Mouse (Mus musculus): ENCODE measurements around the gene Krt77. TPM values are rescaled to one million over a fixed set of nuclear protein-coding genes. Genes with fewer than 3 reads are reported as not detected.

Krt77 gene
- polyA plus RNA-seq, 1 experiment from 2014 or later, result not detected

GRCm38 (mm10) chr15:101833131-101833530, 36.4 kb downstream of the Krt77 start:
- no peak for ATAC-seq (ENCODE audit: insufficient read depth)
- WGBS (ENCODE audit: insufficient replicate concordance), result 31% methylated on average over 6 of the region's 6 CpGs
- H3K36me3 ChIP-seq (replicated peaks), result no peaks in the 10 kb centered on the region
- peaks cover 4% of the 10 kb centered on the region; the same call in 1 of the 2 replicates for H3K27me3 ChIP-seq
- no peak overlapping the region for H3K4me3 ChIP-seq (replicated peaks)
- H3K9ac ChIP-seq, result no peak overlapping the region
- no peak overlapping the region for H3K27ac ChIP-seq (replicated peaks)
- H3K4me1 ChIP-seq (replicated peaks), result no peaks in the 10 kb centered on the region
- H3K9me3 ChIP-seq (replicated peaks), result no peaks in the 10 kb centered on the region
- H3K4me2 ChIP-seq, result no peak overlapping the region

GRCm38 (mm10) chr15:101829441-101829840, 40.1 kb downstream of the Krt77 start:
- Histone ChIP-seq H3K27ac (replicated peaks) (no peak overlapping the region), H3K36me3 (replicated peaks) (no peaks in the 10 kb centered on the region), H3K4me1 (replicated peaks) (no peaks in the 10 kb centered on the region), H3K9ac (no peak overlapping the region), H3K4me2 (no peak overlapping the region), H3K4me3 (replicated peaks) (no peak overlapping the region), H3K9me3 (replicated peaks) (no peaks in the 10 kb centered on the region), H3K27me3 (no peaks in the 10 kb centered on the region)
- 52% methylated on average over 5 of the region's 5 CpGs for WGBS (ENCODE audit: insufficient replicate concordance)
- ATAC-seq (ENCODE audit: insufficient read depth), result no peak

DNA sequence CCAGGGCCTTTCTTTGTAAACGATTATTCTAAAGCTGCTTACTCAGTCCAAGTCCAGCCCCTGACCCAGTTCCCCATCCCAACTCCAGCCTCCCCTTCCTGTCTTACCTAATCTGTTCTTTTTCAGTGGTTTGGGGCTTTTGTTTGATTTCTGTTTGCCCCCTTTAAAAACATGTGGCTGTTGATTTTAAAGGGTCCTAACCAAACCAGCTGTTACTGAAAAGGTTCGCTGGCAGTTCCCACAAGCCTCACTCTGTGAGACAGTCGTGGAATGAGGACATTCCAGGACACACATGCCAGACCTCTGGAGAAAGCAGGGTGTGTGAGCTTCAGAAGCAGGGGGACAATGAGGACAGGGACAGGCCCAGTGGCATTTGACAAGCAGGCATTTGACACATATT, 47.7 kb downstream of the Krt77 start:
- Histone ChIP-seq H3K27ac (replicated peaks) (no peak overlapping the region), H3K9ac (no peak overlapping the region), H3K36me3 (replicated peaks) (no peaks in the 10 kb centered on the region), H3K4me3 (replicated peaks) (no peak overlapping the region), H3K9me3 (replicated peaks) (no peaks in the 10 kb centered on the region), H3K27me3 (peaks cover 8% of the 10 kb centered on the region), H3K4me2 (no peak overlapping the region), H3K4me1 (replicated peaks) (no peaks in the 10 kb centered on the region)
- ATAC-seq (ENCODE audit: insufficient read depth), result no peak
- 19% methylated on average over 3 of the region's 3 CpGs for WGBS (ENCODE audit: insufficient replicate concordance)

DNA sequence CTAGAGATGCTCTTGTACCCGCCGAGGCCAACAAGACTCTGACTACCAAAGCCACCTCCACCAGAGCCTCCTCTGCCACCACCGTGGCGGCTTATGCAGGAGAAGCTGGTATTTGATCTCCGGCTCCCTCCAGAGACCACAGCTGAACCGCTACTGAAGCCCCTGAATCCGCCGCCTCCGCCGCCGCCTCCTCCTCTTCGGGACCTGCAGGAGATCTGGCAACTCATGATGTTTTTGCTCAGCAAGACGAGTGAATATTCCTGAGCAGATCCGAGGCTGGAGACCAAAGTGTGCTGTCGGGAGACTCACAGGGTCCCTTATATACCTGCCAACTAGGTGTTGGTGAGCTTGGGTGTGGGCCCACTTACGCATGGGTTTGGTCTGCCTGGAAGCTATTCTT, 51.6 kb downstream of the Krt77 start, which contains the start of gene Krt2:
Gene Krt2, minus strand, starts transcription at position 295 of the 400 bp plus-strand sequence.
- no peak for ATAC-seq (ENCODE audit: insufficient read depth)
- Histone ChIP-seq H3K4me2 (no peak within 1 kb of the TSS), H3K9ac (no peak within 1 kb of the TSS), H3K36me3 (replicated peaks) (no peaks in the 10 kb centered on the region), H3K4me1 (replicated peaks) (no peaks in the 10 kb centered on the region), H3K27me3 (peaks cover 8% of the 10 kb centered on the region), H3K27ac (replicated peaks) (no peak within 1 kb of the TSS), H3K4me3 (replicated peaks) (no peak within 1 kb of the TSS), H3K9me3 (replicated peaks) (no peaks in the 10 kb centered on the region)
- 67% methylated on average over 16 of the region's 16 CpGs for WGBS (ENCODE audit: insufficient replicate concordance)

Small RNAs within 50 kb of the gene (microRNA-seq; reads per million reads assigned to microRNA genes)
- not detected for gene Gm44356

Other genes starting within 250 kb of the Krt77 start
- not detected in 2 replicates for gene Gm5414, start 241.5 kb downstream of the Krt77 start, polyA plus RNA-seq (2015; fragmentation: Nextera tagmentation; extraction: Ambion mirVana)
- not detected in 2 replicates for gene Gm5478, start 222.3 kb downstream of the Krt77 start, polyA plus RNA-seq (2015; fragmentation: Nextera tagmentation; extraction: Ambion mirVana)
- gene Krt6b, start 189.4 kb downstream of the Krt77 start, polyA plus RNA-seq (2015; fragmentation: Nextera tagmentation; extraction: Ambion mirVana), result not detected in 2 replicates
- 0.05 and 0.17 TPM in 2 replicates for gene Krt6a, start 175.4 kb downstream of the Krt77 start, polyA plus RNA-seq (2015; fragmentation: Nextera tagmentation; extraction: Ambion mirVana)
- 0.14 and 0.53 TPM in 2 replicates for gene Krt5, start 156.8 kb downstream of the Krt77 start, polyA plus RNA-seq (2015; fragmentation: Nextera tagmentation; extraction: Ambion mirVana)
- gene Krt71, start 126.6 kb downstream of the Krt77 start, polyA plus RNA-seq (2015; fragmentation: Nextera tagmentation; extraction: Ambion mirVana), result not detected in 2 replicates
- gene Krt72, start 83.2 kb downstream of the Krt77 start, polyA plus RNA-seq (2015; fragmentation: Nextera tagmentation; extraction: Ambion mirVana), result not detected in 2 replicates
- not detected in 2 replicates for gene Krt73, start 67.4 kb downstream of the Krt77 start, polyA plus RNA-seq (2015; fragmentation: Nextera tagmentation; extraction: Ambion mirVana)
- gene Krt2, start 51.5 kb downstream of the Krt77 start, polyA plus RNA-seq (2015; fragmentation: Nextera tagmentation; extraction: Ambion mirVana), result not detected in 2 replicates
- gene Krt1, start 18.9 kb downstream of the Krt77 start, polyA plus RNA-seq (2015; fragmentation: Nextera tagmentation; extraction: Ambion mirVana), result 0.08 and 0.70 TPM in 2 replicates
- gene Krt76, start 23.2 kb upstream of the Krt77 start, polyA plus RNA-seq (2015; fragmentation: Nextera tagmentation; extraction: Ambion mirVana), result not detected in 2 replicates
- gene Krt4, start 55.0 kb upstream of the Krt77 start, polyA plus RNA-seq (2015; fragmentation: Nextera tagmentation; extraction: Ambion mirVana), result 0.22 and 0.29 TPM in 2 replicates
- gene Krt79, start 70.6 kb upstream of the Krt77 start, polyA plus RNA-seq (2015; fragmentation: Nextera tagmentation; extraction: Ambion mirVana), result not detected in 2 replicates
- 0.06 TPM in 1 of 2 replicates, not detected in the other for gene Krt78, start 84.6 kb upstream of the Krt77 start, polyA plus RNA-seq (2015; fragmentation: Nextera tagmentation; extraction: Ambion mirVana)
- gene Krt8, start 134.8 kb upstream of the Krt77 start, polyA plus RNA-seq (2015; fragmentation: Nextera tagmentation; extraction: Ambion mirVana), result 114 and 118 TPM in 2 replicates
- 107 and 121 TPM in 2 replicates for gene Krt18, start 158.5 kb upstream of the Krt77 start, polyA plus RNA-seq (2015; fragmentation: Nextera tagmentation; extraction: Ambion mirVana)
- gene Eif4b, start 204.1 kb upstream of the Krt77 start, polyA plus RNA-seq (2015; fragmentation: Nextera tagmentation; extraction: Ambion mirVana), result 43.5 and 48.3 TPM in 2 replicates
- 4.7 and 5.4 TPM in 2 replicates for gene Tns2, start 230.7 kb upstream of the Krt77 start, polyA plus RNA-seq (2015; fragmentation: Nextera tagmentation; extraction: Ambion mirVana)

Data from liver, embryonic 15.5 days (tissue).